Mouse (Mus musculus) midbrain, embryonic 12.5 days (tissue): ENCODE measurements around the gene Thap3. TPM values are rescaled to one million over a fixed set of nuclear protein-coding genes. Genes with fewer than 3 reads are reported as not detected.

Experiments
- ATAC-seq: fragments of 200-750 bp; cut with Nextera tagmentation; 2 replicates; pipeline ENCODE4 v1.8.0; 2017; ENCODE audit warnings: low read depth, moderate TSS enrichment, moderate library complexity; ENCODE audit not compliant: low FRiP score
- H3K27ac ChIP-seq: fragments of 300-500 bp; sonication (generic); replicated peaks from 2 replicates; pipeline ENCODE4 v1.5.1; 2016; ENCODE audit warnings: mild to moderate bottlenecking
- H3K27me3 ChIP-seq: fragments of 300-500 bp; sonication (generic); 2 replicates; pipeline ENCODE4 v1.6.1; 2016; ENCODE audit warnings: mild to moderate bottlenecking
- H3K36me3 ChIP-seq: fragments of 300-500 bp; sonication (generic); 2 replicates; pipeline ENCODE4 v1.6.1; 2016
- H3K4me1 ChIP-seq: fragments of 300-500 bp; sonication (generic); 2 replicates; pipeline ENCODE4 v1.6.1; 2016
- H3K4me2 ChIP-seq: fragments of 300-500 bp; sonication (generic); replicated peaks from 2 replicates; pipeline ENCODE4 v1.6.1; 2016; ENCODE audit warnings: mild to moderate bottlenecking, moderate library complexity
- H3K4me3 ChIP-seq: fragments of 300-500 bp; sonication (generic); 2 replicates; pipeline ENCODE4 v1.5.1; 2016; ENCODE audit warnings: mild to moderate bottlenecking
- H3K9ac ChIP-seq: fragments of 300-500 bp; sonication (generic); replicated peaks from 2 replicates; pipeline ENCODE4 v1.6.1; 2016; ENCODE audit warnings: mild to moderate bottlenecking, moderate library complexity
- H3K9me3 ChIP-seq: fragments of 300-500 bp; sonication (generic); 2 replicates; pipeline ENCODE4 v1.6.1; 2016; ENCODE audit warnings: mild to moderate bottlenecking
- WGBS: fragments of 180-500 bp; shearing (Covaris S2); methylation state at CpG from one replicate; pipeline ENCODE4 v1.1.7; 2016; 5-methylcytosine and 5-hydroxymethylcytosine counted together
- polyA plus RNA-seq: library from polyadenylated mRNA; unstranded; fragments of >200 nt; fragmentation: Nextera tagmentation; extraction: Ambion mirVana; gene quantifications from 2 replicates; pipeline ENCODE4 v1.2.1, GENCODE M21; 2016

The Thap3 gene
- polyA plus RNA-seq, 1 experiment from 2014 or later, result 33.9 TPM

- Histone ChIP-seq H3K4me3 (no peak overlapping the region), H3K4me2 (no peak overlapping the region), H3K27me3 (no peaks in the 10 kb centered on the region), H3K9ac (no peak overlapping the region), H3K36me3 (peaks cover 68% of the 10 kb centered on the region), H3K4me1 (peaks cover 20% of the 10 kb centered on the region), H3K27ac (no peak overlapping the region), H3K9me3 (no peaks in the 10 kb centered on the region)
- no peak for ATAC-seq
- WGBS, result 80% methylated on average over 12 of the region's 12 CpGs
Observed at GRCm38 (mm10) chr4:152021568-152022097, 32.8 kb upstream of the Thap3 start.

- Histone ChIP-seq H3K4me3 (no peak overlapping the region), H3K4me2 (no peak overlapping the region), H3K27ac (no peak overlapping the region), H3K9ac (no peak overlapping the region), H3K27me3 (no peaks in the 10 kb centered on the region), H3K4me1 (0 out of 2 replicates have a peak, but pooled peaks cover 5% of the 10 kb centered on the region), H3K36me3 (peaks cover 70% of the 10 kb centered on the region), H3K9me3 (no peaks in the 10 kb centered on the region)
- 93% methylated on average over 21 of the region's 21 CpGs for WGBS
- ATAC-seq, result no peak
Observed at GRCm38 (mm10) chr4:152020024-152020423, 31.2 kb upstream of the Thap3 start.

GRCm38 (mm10) chr4:152019073-152019472, 30.3 kb upstream of the Thap3 start:
- Histone ChIP-seq H3K9me3 (no peaks in the 10 kb centered on the region), H3K4me2 (no peak overlapping the region), H3K4me1 (no peaks in the 10 kb centered on the region), H3K27me3 (no peaks in the 10 kb centered on the region), H3K9ac (no peak overlapping the region), H3K27ac (no peak overlapping the region), H3K36me3 (peaks cover 68% of the 10 kb centered on the region), H3K4me3 (no peak overlapping the region)
- WGBS, result 85% methylated on average over 6 of the region's 6 CpGs
- ATAC-seq, result no peak

- WGBS, result 88% methylated on average over 12 of the region's 12 CpGs
Observed at GRCm38 (mm10) chr4:152013036-152013813, 24.4 kb upstream of the Thap3 start.

GRCm38 (mm10) chr4:152012109-152012508, 23.3 kb upstream of the Thap3 start:
- Histone ChIP-seq H3K27me3 (peaks cover 43% of the 10 kb centered on the region), H3K27ac (no peak overlapping the region), H3K4me1 (peaks cover 33% of the 10 kb centered on the region), H3K9ac (no peak overlapping the region), H3K4me2 (no peak overlapping the region), H3K4me3 (no peak overlapping the region), H3K36me3 (peaks cover 9% of the 10 kb centered on the region; the same call in 1 of the 2 replicates), H3K9me3 (no peaks in the 10 kb centered on the region)
- ATAC-seq, result no peak
- WGBS, result 93% methylated on average over 16 of the region's 16 CpGs

More at GRCm38 (mm10) chr4:152013036-152013813, 24.4 kb upstream of the Thap3 start:
- Histone ChIP-seq H3K4me3 (no peak overlapping the region), H3K4me2 (no peak overlapping the region), H3K4me1 (peaks cover 23% of the 10 kb centered on the region), H3K27ac (no peak overlapping the region), H3K36me3 (peaks cover 10% of the 10 kb centered on the region; the same call in 1 of the 2 replicates), H3K27me3 (peaks cover 32% of the 10 kb centered on the region), H3K9ac (no peak overlapping the region), H3K9me3 (no peaks in the 10 kb centered on the region)
- no peak for ATAC-seq

DNA sequence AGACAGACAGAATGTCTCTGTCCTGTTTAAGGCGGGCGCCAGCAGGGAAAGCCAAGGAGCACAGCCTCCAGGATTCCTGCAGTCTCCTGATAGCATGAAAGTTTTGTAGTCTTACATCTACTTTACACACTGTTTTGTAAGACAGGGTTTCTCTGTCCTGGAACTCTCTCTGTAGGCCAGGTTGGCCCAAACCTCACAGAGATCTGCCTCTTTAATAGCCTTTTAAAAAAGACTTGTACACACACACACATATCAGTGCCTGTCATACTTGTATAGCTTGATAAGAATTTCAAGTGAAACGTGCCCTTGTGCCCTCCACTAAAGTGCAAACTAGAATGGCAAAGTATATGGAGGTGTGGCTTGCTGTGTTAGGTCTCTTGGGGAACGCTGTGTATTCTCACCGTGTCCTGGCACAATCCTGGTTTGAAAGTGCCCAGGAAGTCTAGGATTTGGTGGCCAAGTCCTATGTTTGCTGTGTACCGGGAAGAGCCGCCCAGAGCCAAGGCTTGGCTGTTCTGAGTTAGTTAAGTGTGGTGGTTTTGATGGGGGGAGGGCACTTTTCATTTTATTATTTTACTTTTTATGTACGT, 22.5 kb upstream of the Thap3 start:
- ATAC-seq, result no peak
- H3K27ac ChIP-seq, result no peak overlapping the region
- peaks cover 33% of the 10 kb centered on the region for H3K4me1 ChIP-seq
- H3K27me3 ChIP-seq, result peaks cover 52% of the 10 kb centered on the region
- 0 out of 2 replicates have a peak overlapping the region, but pooled peaks have one; percentile 20 for H3K9ac ChIP-seq
- H3K9me3 ChIP-seq, result no peaks in the 10 kb centered on the region
- peak overlapping the region; percentile 69; the same call in 1 of the 2 replicates for H3K4me3 ChIP-seq
- 74% methylated on average over 8 of the region's 8 CpGs for WGBS
- peak overlapping the region; percentile 100 for H3K4me2 ChIP-seq
- peaks cover 9% of the 10 kb centered on the region; the same call in 1 of the 2 replicates for H3K36me3 ChIP-seq

DNA sequence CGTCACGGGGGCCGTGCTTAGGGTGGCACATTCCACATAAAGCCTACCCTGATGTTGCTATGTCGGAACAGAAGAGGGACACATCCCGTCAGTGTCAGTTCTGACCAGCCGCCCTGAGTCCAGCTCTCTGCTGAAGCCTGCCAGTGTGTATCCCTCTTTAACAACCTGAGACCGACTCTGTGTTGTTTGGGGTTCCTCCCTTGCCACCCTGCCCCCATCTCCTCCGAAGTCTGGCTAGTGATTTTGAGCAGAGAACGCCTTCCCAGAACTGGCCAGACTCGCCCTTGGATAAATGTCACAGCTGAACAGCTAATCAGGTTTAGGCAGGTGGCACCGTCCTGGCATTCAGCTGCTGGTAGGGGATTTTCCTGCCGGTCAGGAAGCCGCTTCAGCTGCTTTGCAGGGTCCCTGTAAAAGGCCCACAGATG, 21.9 kb upstream of the Thap3 start:
- Histone ChIP-seq H3K36me3 (peaks cover 9% of the 10 kb centered on the region; the same call in 1 of the 2 replicates), H3K27ac (no peak overlapping the region), H3K4me1 (peaks cover 33% of the 10 kb centered on the region), H3K9ac (peak overlapping the region; percentile 20; the same call in 1 of the 2 replicates), H3K4me3 (peak overlapping the region; percentile 69), H3K9me3 (no peaks in the 10 kb centered on the region), H3K27me3 (peaks cover 52% of the 10 kb centered on the region), H3K4me2 (peak overlapping the region; percentile 100)
- WGBS, result 5% methylated on average over 13 of the region's 13 CpGs
- ATAC-seq, result no peak

GRCm38 (mm10) chr4:152010091-152010706, 21.4 kb upstream of the Thap3 start:
- Histone ChIP-seq H3K27ac (no peak overlapping the region), H3K4me1 (peaks cover 33% of the 10 kb centered on the region), H3K4me2 (peak overlapping the region; percentile 100), H3K36me3 (peaks cover 6% of the 10 kb centered on the region; the same call in 1 of the 2 replicates), H3K4me3 (peak overlapping the region; percentile 69), H3K9me3 (no peaks in the 10 kb centered on the region), H3K9ac (peak overlapping the region; percentile 61; the same call in 1 of the 2 replicates), H3K27me3 (peaks cover 52% of the 10 kb centered on the region)
- ATAC-seq, result 0 out of 2 replicates have a peak, but pooled peaks have one; percentile 17
- 4% methylated on average over 10 of the region's 10 CpGs for WGBS

DNA sequence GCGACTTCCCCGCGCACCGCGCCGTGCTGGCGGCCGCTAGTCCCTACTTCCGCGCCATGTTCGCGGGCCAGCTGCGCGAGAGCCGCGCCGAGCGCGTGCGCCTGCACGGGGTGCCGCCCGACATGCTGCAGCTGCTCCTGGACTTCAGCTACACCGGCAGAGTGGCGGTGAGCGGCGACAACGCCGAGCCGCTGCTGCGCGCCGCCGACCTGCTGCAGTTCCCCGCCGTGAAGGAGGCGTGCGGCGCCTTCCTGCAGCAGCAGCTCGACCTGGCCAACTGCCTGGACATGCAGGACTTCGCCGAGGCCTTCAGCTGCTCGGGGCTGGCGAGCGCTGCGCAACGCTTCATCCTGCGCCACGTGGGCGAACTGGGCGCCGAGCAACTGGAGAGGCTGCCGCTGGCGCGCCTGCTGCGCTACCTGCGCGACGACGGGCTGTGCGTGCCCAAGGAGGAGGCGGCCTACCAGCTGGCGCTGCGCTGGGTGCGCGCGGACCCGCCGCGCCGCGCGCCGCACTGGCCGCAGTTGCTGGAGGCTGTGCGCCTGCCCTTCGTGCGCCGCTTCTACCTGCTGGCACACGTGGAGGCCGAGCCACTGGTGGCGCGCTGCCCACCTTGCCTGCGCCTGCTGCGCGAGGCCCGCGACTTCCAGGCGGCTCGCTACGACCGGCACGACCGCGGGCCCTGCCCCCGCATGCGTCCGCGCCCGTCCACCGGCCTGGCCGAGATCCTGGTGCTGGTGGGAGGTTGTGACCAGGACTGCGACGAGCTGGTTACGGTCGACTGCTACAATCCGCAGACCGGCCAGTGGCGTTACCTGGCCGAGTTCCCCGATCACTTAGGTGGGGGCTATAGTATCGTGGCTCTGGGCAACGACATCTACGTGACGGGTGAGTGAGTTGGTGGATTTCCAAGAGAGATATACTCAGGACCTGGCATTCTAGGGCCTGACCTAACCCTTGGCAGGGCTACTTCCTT, 20.6 kb upstream of the Thap3 start:
- Histone ChIP-seq H3K9me3 (no peaks in the 10 kb centered on the region), H3K4me3 (peak overlapping the region; percentile 69), H3K4me2 (peak overlapping the region; percentile 100), H3K27ac (peak overlapping the region; percentile 56), H3K9ac (peak overlapping the region; percentile 61), H3K36me3 (no peaks in the 10 kb centered on the region), H3K4me1 (peaks cover 33% of the 10 kb centered on the region), H3K27me3 (peaks cover 52% of the 10 kb centered on the region)
- WGBS, result under 1% methylated on average over 106 of the region's 115 CpGs
- ATAC-seq, result peak; percentile 32

- no peaks in the 10 kb centered on the region for H3K36me3 ChIP-seq
- under 1% methylated on average over 45 of the region's 45 CpGs for WGBS
- peak within 1 kb of the TSS; percentile 56 for H3K27ac ChIP-seq
- peak within 1 kb of the TSS; percentile 100 for H3K4me2 ChIP-seq
- H3K27me3 ChIP-seq, result peaks cover 52% of the 10 kb centered on the region
- H3K4me3 ChIP-seq, result peak within 1 kb of the TSS; percentile 69
- peaks cover 33% of the 10 kb centered on the region for H3K4me1 ChIP-seq
- H3K9me3 ChIP-seq, result no peaks in the 10 kb centered on the region
- ATAC-seq, result peak; percentile 83
- H3K9ac ChIP-seq, result peak within 1 kb of the TSS; percentile 61
Observed at GRCm38 (mm10) chr4:152008622-152009075, 19.9 kb upstream of the Thap3 start, which contains the start of gene Klhl21. Gene Klhl21, plus strand, starts transcription at chr4:152008803.

GRCm38 (mm10) chr4:152008148-152008500, 19.3 kb upstream of the Thap3 start:
- 1% methylated on average over 14 of the region's 14 CpGs for WGBS
- H3K9me3 ChIP-seq, result no peaks in the 10 kb centered on the region
- peak overlapping the region; percentile 69 for H3K4me3 ChIP-seq
- peaks cover 52% of the 10 kb centered on the region for H3K27me3 ChIP-seq
- H3K27ac ChIP-seq, result no peak overlapping the region
- H3K9ac ChIP-seq, result peak overlapping the region; percentile 21
- H3K4me2 ChIP-seq, result peak overlapping the region; percentile 100
- no peaks in the 10 kb centered on the region for H3K36me3 ChIP-seq
- H3K4me1 ChIP-seq, result peaks cover 33% of the 10 kb centered on the region
- 0 out of 2 replicates have a peak, but pooled peaks have one; percentile 16 for ATAC-seq
